Mouse (Mus musculus): ENCODE data around the gene Mpc2. TPM values are rescaled to one million over a fixed set of nuclear protein-coding genes. Genes with fewer than 3 reads are reported as not detected.

Gene Mpc2
- polyA plus RNA-seq, 1 experiment from 2014 or later = 145 TPM

Other genes with a start within 250 kb of the Mpc2 start
- gene Tiprl, start 223.6 kb upstream of the Mpc2 start, polyA plus RNA-seq (2016; fragmentation: Nextera tagmentation; extraction: Ambion mirVana) = 110 and 116 TPM in 2 replicates
- 3.0 and 3.6 TPM in 2 replicates for gene Gpr161, start 164.8 kb upstream of the Mpc2 start, polyA plus RNA-seq (2016; fragmentation: Nextera tagmentation; extraction: Ambion mirVana)
- 12.4 and 12.9 TPM in 2 replicates for gene Dcaf6, start 162 bp upstream of the Mpc2 start, polyA plus RNA-seq (2016; fragmentation: Nextera tagmentation; extraction: Ambion mirVana)
- 0.09 and 0.12 TPM in 2 replicates for gene Adcy10, start 24.5 kb downstream of the Mpc2 start, polyA plus RNA-seq (2016; fragmentation: Nextera tagmentation; extraction: Ambion mirVana)
- 140 and 148 TPM in 2 replicates for gene Mpzl1, start 173.9 kb downstream of the Mpc2 start, polyA plus RNA-seq (2016; fragmentation: Nextera tagmentation; extraction: Ambion mirVana)
- gene Rcsd1, start 249.1 kb downstream of the Mpc2 start, polyA plus RNA-seq (2016; fragmentation: Nextera tagmentation; extraction: Ambion mirVana) = 16.8 and 18.4 TPM in 2 replicates

All from hindbrain, embryonic 12.5 days (tissue).